Mouse (Mus musculus) cerebellum, adult 9-10 months (tissue): ENCODE data around the gene Gpatch1.

Experiments
- DNase-seq: peaks from one replicate; pipeline ENCODE4 v3.0.0; 2022

Gpatch1 gene

GRCm38 (mm10) chr7:35317729-35318609, at the start of gene Gpatch1:
Gene Gpatch1 (minus strand): TSS chr7:35318440.
- DNase-seq, result peak; percentile 95

GRCm38 (mm10) chr7:35365161-35365910, 47.1 kb upstream of the Gpatch1 start:
- DNase-seq, result no peak

GRCm38 (mm10) chr7:35362868-35363267, 44.6 kb upstream of the Gpatch1 start:
- DNase-seq, result no peak

- DNase-seq, result no peak
Observed at GRCm38 (mm10) chr7:35362253-35362652, 44.0 kb upstream of the Gpatch1 start.

- peak; percentile 29 for DNase-seq
Observed at GRCm38 (mm10) chr7:35357621-35358020, 39.4 kb upstream of the Gpatch1 start.

- DNase-seq, result no peak
Observed at GRCm38 (mm10) chr7:35355303-35355872, 37.1 kb upstream of the Gpatch1 start.

- no peak for DNase-seq
Observed at GRCm38 (mm10) chr7:35353306-35353705, 35.1 kb upstream of the Gpatch1 start.

- DNase-seq, result no peak
Observed at GRCm38 (mm10) chr7:35351155-35351554, 32.9 kb upstream of the Gpatch1 start.

- no peak for DNase-seq
Observed at GRCm38 (mm10) chr7:35349886-35350684, 31.8 kb upstream of the Gpatch1 start.

- no peak for DNase-seq
Observed at GRCm38 (mm10) chr7:35349022-35349421, 30.8 kb upstream of the Gpatch1 start.

GRCm38 (mm10) chr7:35347918-35348700, 29.9 kb upstream of the Gpatch1 start:
- DNase-seq, result no peak

- DNase-seq, result no peak
Observed at GRCm38 (mm10) chr7:35344785-35345330, 26.6 kb upstream of the Gpatch1 start.

GRCm38 (mm10) chr7:35342498-35342897, 24.3 kb upstream of the Gpatch1 start:
- no peak for DNase-seq

GRCm38 (mm10) chr7:35341282-35341681, 23.0 kb upstream of the Gpatch1 start:
- DNase-seq, result no peak

- no peak for DNase-seq
Observed at GRCm38 (mm10) chr7:35340196-35340595, 22.0 kb upstream of the Gpatch1 start.

GRCm38 (mm10) chr7:35334527-35335452, 16.6 kb upstream of the Gpatch1 start:
- peak; percentile 67 for DNase-seq

- DNase-seq, result peak; percentile 100
Observed at GRCm38 (mm10) chr7:35333692-35334526, 15.7 kb upstream of the Gpatch1 start, which contains the start of gene Rhpn2. Gene Rhpn2 (plus strand): TSS chr7:35334170.

- no peak for DNase-seq
Observed at GRCm38 (mm10) chr7:35333231-35333651, 15.0 kb upstream of the Gpatch1 start.

- DNase-seq, result no peak
Observed at GRCm38 (mm10) chr7:35331590-35331989, 13.3 kb upstream of the Gpatch1 start.
